Mouse (Mus musculus): Measurements from ENCODE around the gene Gpn2. TPM values are rescaled to one million over a fixed set of nuclear protein-coding genes. Genes with fewer than 3 reads are reported as not detected.

Gpn2 gene
- 24.2 and 28.6 TPM in 2 replicates for polyA plus RNA-seq (2014; fragmentation: Nextera tagmentation; extraction: Ambion mirVana)

DNA sequence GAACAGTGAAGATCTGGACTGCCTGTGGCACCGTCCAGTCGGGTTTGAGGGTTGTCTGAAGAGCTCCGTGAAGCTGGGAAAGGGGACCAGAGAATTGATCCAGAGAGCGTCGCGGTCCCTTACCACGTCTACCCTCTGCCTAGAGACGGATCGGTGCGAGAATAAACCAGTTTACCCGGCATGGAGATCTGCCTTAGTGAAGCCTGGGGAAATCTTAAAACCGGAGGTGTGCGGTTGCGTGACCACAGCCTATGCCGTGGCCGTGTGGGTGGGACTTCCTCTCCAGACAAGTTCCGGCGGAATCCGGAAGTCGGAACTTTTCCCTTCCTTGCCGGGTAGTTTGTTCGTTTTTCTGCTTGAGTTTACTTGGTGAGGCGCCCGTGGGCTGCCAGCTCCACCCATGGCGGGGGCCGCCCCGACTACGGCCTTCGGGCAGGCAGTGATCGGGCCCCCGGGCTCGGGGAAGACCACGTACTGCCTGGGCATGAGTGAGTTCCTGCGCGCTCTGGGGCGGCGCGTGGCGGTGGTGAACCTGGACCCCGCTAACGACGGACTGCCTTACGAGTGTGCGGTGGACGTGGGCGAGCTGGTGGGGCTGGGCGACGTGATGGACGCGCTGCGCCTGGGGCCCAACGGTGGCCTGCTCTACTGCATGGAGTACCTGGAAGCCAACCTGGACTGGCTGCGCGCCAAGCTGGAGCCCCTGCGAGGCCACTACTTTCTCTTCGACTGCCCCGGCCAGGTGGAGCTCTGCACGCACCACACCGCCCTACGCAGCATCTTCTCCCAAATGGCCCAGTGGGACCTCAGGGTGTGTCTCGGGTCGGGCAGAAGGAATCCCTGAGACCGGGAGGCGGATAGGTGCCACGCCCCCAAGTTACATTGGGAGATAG is at the start of gene Gpn2:
TSS of gene Gpn2 (plus strand) at position 304 of the 893 bp plus-strand sequence.
- Histone ChIP-seq H3K9ac (ENCODE audit: low read length) (peak within 1 kb of the TSS; percentile 92), H3K36me3 (ENCODE audit: control insufficient read depth, insufficient read depth, low read length) (peaks cover 11% of the 10 kb centered on the region), H3K4me2 (peak within 1 kb of the TSS; percentile 100), H3K9me3 (ENCODE audit: control insufficient read depth, low read length) (no peaks in the 10 kb centered on the region), H3K4me3 (ENCODE audit: low read depth, low read length) (peak within 1 kb of the TSS; percentile 93), H3K27me3 (ENCODE audit: control insufficient read depth, insufficient read depth, low read length) (no peaks in the 10 kb centered on the region), H3K27ac (ENCODE audit: low read depth, low read length) (no peak within 1 kb of the TSS; the same call in 1 of the 2 replicates), H3K4me1 (ENCODE audit: control insufficient read depth, insufficient read depth, low read length) (peaks cover 12% of the 10 kb centered on the region)
- ATAC-seq (ENCODE audit: low FRiP score) (peak; percentile 85), DNase-seq (ENCODE audit: low spot score, missing footprints) (peak; percentile 93)
- WGBS, result 1% methylated on average over 65 of the region's 65 CpGs

DNA sequence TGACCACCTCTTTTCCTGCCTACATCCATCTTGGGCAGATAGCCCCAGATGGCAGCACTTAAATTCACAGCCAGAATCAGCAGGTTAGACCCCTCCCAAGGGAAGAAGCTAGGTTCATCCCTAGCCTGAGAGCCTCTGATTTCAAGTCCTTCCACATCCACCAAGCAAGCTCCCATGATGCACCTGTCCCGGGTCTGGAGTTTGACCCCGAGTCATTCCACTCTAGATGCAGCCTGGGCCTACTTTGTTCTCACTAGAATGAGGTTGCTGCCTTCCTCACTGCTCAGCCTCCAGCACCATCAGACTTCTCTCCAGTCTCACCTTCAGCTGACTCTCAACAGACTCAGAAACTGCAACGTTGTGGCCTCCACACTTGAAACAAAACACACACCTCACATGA is 48.1 kb upstream of the Gpn2 start:
- DNase-seq (ENCODE audit: low spot score, missing footprints) (no peak), ATAC-seq (ENCODE audit: low FRiP score) (no peak)
- WGBS, result 95% methylated on average over 3 of the region's 3 CpGs
- Histone ChIP-seq H3K27me3 (ENCODE audit: control insufficient read depth, insufficient read depth, low read length) (no peaks in the 10 kb centered on the region), H3K4me2 (no peak overlapping the region), H3K27ac (ENCODE audit: low read depth, low read length) (no peak overlapping the region), H3K36me3 (ENCODE audit: control insufficient read depth, insufficient read depth, low read length) (peaks cover 36% of the 10 kb centered on the region), H3K4me1 (ENCODE audit: control insufficient read depth, insufficient read depth, low read length) (no peaks in the 10 kb centered on the region), H3K9me3 (ENCODE audit: control insufficient read depth, low read length) (no peaks in the 10 kb centered on the region), H3K9ac (ENCODE audit: low read length) (no peak overlapping the region), H3K4me3 (ENCODE audit: low read depth, low read length) (no peak overlapping the region)

DNA sequence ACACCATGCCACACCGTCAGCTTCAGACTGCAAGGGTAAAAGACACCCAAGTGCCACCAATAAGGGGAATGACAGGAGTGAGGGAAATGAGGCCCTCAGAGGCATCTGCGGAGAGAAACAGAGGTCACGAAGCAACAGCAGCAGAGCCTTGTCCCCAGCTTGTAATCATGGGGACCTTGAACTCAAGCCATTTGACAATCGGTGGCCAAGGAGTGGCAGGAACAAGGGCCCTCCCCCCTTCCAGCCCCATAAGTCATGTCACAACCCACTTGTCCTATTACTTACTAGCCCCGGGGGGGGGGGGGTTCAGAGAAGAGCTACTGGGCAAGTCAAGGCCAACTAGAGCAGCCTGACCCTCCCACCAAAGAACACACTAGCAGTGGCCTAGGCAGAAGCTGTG is 47.5 kb upstream of the Gpn2 start:
- DNase-seq (ENCODE audit: low spot score, missing footprints), result no peak

DNA sequence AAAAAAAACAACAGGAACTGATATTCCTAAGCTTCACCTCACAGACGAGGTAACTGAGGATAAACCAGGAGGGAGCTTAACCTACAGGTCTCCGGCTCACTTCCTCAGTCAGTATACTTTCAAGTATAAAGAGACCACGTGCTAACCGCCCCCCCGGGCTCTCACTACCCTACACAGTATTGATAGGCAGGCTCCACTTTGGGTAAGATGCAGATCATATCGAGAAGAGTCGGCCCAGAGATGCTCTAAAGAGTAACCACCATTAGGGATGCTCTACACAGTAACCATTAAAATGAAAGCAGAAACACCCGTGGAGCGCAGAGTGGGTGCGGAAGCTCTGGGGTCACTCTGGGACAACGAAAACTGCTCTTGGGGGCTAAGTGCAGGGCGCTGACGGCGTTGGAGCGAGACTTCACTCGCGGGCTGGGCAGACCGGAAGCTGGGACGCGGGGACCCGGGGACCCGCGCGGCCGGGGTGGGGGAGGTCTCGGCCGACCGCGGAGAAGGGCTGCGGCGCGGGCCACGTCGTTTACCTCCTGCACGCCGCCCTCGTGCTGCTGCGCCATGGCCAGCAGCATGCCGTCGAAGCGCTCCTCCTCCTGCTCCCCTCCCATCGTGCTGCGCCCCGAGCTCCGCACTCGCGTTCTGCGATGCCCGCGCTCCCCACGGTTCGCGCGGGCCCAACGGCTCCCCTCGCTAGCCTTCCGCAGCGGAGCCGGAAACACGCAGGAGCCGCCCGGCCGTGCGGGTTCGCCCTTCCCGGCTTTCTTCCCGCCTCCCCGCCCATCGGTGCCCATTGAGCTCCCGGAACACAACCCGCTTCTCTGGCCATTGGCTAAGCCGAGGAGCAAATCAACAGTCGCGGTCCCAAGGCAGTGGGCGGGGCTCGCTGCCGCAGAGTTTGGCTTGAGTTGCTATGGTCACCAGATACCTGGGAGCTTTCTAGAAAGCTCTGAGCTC is 38.6 kb upstream of the Gpn2 start, which contains the start of gene Nudc:
TSS of gene Nudc (minus strand) at position 725 of the 960 bp plus-strand sequence.
- WGBS, result under 1% methylated on average over 76 of the region's 77 CpGs
- Histone ChIP-seq H3K36me3 (ENCODE audit: control insufficient read depth, insufficient read depth, low read length) (peaks cover 5% of the 10 kb centered on the region; the same call in 1 of the 2 replicates), H3K9me3 (ENCODE audit: control insufficient read depth, low read length) (no peaks in the 10 kb centered on the region), H3K9ac (ENCODE audit: low read length) (peak within 1 kb of the TSS; percentile 75), H3K27ac (ENCODE audit: low read depth, low read length) (peak within 1 kb of the TSS; percentile 62), H3K4me2 (peak within 1 kb of the TSS; percentile 78), H3K27me3 (ENCODE audit: control insufficient read depth, insufficient read depth, low read length) (no peaks in the 10 kb centered on the region), H3K4me3 (ENCODE audit: low read depth, low read length) (peak within 1 kb of the TSS; percentile 94), H3K4me1 (ENCODE audit: control insufficient read depth, insufficient read depth, low read length) (peaks cover 10% of the 10 kb centered on the region; the same call in 1 of the 2 replicates)
- ATAC-seq (ENCODE audit: low FRiP score) (peak; percentile 99), DNase-seq (ENCODE audit: low spot score, missing footprints) (peak; percentile 97)

More for the DNA sequence above, 47.5 kb upstream of the Gpn2 start:
- Histone ChIP-seq H3K9me3 (ENCODE audit: control insufficient read depth, low read length) (no peaks in the 10 kb centered on the region), H3K36me3 (ENCODE audit: control insufficient read depth, insufficient read depth, low read length) (peaks cover 31% of the 10 kb centered on the region), H3K4me1 (ENCODE audit: control insufficient read depth, insufficient read depth, low read length) (no peaks in the 10 kb centered on the region), H3K27ac (ENCODE audit: low read depth, low read length) (no peak overlapping the region), H3K27me3 (ENCODE audit: control insufficient read depth, insufficient read depth, low read length) (no peaks in the 10 kb centered on the region), H3K4me2 (no peak overlapping the region), H3K4me3 (ENCODE audit: low read depth, low read length) (no peak overlapping the region), H3K9ac (ENCODE audit: low read length) (no peak overlapping the region)
- ATAC-seq (ENCODE audit: low FRiP score), result no peak
- WGBS, result 94% methylated on average over 5 of the region's 5 CpGs

DNA sequence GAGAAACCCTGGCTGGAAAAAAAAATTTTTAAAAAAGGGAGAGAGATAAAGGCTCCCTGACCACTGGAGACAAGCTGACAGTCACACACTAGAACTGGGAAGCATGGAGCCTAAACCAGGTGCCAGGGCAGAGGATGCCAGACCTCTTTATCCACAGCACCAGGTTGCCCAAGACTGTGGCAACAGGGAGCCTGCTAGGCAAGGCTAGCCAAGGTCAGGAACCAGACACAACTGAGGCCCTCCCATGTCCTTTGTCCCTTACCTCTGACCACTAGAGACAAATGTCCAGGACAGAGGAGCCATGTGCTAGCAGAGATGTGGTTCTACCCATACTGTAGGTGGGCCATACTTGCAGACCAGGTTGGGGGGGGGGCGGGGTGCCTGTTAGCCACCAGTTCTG is 32.1 kb upstream of the Gpn2 start:
- H3K9me3 ChIP-seq (ENCODE audit: control insufficient read depth, low read length), result no peaks in the 10 kb centered on the region
- DNase-seq (ENCODE audit: low spot score, missing footprints) (no peak), ATAC-seq (ENCODE audit: low FRiP score) (no peak)
- no peak overlapping the region for H3K27ac ChIP-seq (ENCODE audit: low read depth, low read length)
- no peaks in the 10 kb centered on the region for H3K4me1 ChIP-seq (ENCODE audit: control insufficient read depth, insufficient read depth, low read length)
- no peak overlapping the region for H3K4me2 ChIP-seq
- H3K27me3 ChIP-seq (ENCODE audit: control insufficient read depth, insufficient read depth, low read length), result no peaks in the 10 kb centered on the region
- H3K4me3 ChIP-seq (ENCODE audit: low read depth, low read length), result no peak overlapping the region
- H3K9ac ChIP-seq (ENCODE audit: low read length), result no peak overlapping the region
- no peaks in the 10 kb centered on the region for H3K36me3 ChIP-seq (ENCODE audit: control insufficient read depth, insufficient read depth, low read length)
- WGBS, result 79% methylated on average over 1 of the region's 1 CpGs

DNA sequence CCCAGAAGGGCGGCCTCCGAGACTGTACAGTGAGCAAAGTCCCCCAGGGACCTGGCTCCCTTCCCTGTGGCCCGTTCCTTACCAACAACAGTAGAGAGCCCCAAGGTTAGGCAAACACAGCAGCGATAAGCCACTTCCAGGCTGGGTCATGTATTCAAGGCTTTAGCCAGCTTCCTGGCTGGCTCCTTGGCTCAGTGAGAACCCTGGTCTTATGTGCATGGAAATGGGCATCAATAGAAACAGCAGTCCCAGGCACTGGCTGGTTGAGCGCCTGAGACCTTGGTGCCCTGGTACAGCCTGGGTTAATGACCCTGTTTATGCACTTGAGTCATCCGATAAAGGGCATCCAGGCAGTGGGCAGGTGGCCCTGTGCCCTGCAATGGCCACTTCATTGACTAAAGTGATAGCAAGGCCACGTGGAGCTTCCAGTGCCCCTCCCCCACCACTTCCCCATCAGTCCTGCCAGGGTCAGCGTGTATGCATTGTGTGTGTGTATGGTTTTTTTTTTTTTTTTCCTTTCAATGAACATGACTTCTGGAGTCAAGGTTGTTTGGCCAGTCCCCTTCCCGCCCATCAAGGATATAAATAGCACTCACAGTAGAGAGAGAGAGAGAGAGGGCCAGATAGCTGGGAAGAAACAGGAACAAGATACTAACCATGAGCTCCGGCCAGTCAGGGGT is 31.3 kb upstream of the Gpn2 start, which contains the start of gene Nr0b2:
TSS of gene Nr0b2 (plus strand) at position 609 of the 680 bp plus-strand sequence.
- DNase-seq (ENCODE audit: low spot score, missing footprints) (no peak), ATAC-seq (ENCODE audit: low FRiP score) (no peak)
- H3K9me3 ChIP-seq (ENCODE audit: control insufficient read depth, low read length), result no peaks in the 10 kb centered on the region
- no peaks in the 10 kb centered on the region for H3K4me1 ChIP-seq (ENCODE audit: control insufficient read depth, insufficient read depth, low read length)
- 77% methylated on average over 10 of the region's 10 CpGs for WGBS
- no peaks in the 10 kb centered on the region for H3K36me3 ChIP-seq (ENCODE audit: control insufficient read depth, insufficient read depth, low read length)
- no peak within 1 kb of the TSS for H3K9ac ChIP-seq (ENCODE audit: low read length)
- no peak within 1 kb of the TSS for H3K4me3 ChIP-seq (ENCODE audit: low read depth, low read length)
- H3K27ac ChIP-seq (ENCODE audit: low read depth, low read length), result no peak within 1 kb of the TSS
- H3K27me3 ChIP-seq (ENCODE audit: control insufficient read depth, insufficient read depth, low read length), result no peaks in the 10 kb centered on the region
- H3K4me2 ChIP-seq, result no peak within 1 kb of the TSS

DNA sequence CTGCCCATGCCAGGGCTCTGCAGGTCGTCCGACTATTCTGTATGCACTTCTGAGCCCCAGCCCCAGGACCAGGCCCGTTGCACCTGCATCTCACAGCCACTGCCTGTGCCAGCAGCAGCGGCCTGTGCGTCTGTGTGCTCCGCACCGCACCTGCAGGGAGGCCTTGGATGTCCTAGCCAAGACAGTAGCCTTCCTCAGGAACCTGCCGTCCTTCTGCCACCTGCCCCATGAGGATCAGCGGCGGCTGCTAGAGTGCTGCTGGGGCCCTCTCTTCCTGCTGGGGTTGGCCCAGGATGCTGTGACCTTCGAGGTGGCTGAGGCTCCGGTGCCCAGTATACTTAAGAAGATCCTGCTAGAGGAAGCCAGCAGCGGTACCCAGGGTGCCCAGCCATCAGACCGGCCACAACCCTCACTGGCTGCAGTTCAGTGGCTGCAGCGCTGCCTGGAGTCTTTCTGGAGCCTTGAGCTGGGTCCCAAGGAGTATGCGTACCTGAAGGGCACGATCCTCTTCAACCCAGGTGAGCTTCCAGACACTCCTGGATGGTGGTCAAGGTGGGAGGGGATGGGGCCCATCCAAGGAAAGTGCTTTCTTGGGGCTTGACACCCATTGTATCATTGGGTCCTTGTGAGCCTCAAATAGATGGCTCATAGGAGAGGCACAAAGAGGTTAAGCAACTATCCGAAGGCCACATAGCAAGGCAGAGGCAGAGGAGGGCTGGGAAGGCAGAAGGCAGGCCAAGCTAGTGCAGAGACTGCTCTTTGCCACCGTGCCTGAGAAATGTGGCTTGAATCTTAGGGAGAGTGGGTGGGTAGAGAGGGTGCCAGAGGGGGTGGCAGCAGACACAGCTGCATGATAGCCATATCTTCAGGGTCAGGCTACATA is 30.5 kb upstream of the Gpn2 start:
- ATAC-seq (ENCODE audit: low FRiP score) (no peak), DNase-seq (ENCODE audit: low spot score, missing footprints) (no peak)
- H3K9me3 ChIP-seq (ENCODE audit: control insufficient read depth, low read length), result no peaks in the 10 kb centered on the region
- H3K27me3 ChIP-seq (ENCODE audit: control insufficient read depth, insufficient read depth, low read length), result no peaks in the 10 kb centered on the region
- H3K4me1 ChIP-seq (ENCODE audit: control insufficient read depth, insufficient read depth, low read length), result no peaks in the 10 kb centered on the region
- no peak overlapping the region for H3K4me3 ChIP-seq (ENCODE audit: low read depth, low read length)
- H3K36me3 ChIP-seq (ENCODE audit: control insufficient read depth, insufficient read depth, low read length), result no peaks in the 10 kb centered on the region
- 79% methylated on average over 19 of the region's 19 CpGs for WGBS
- H3K4me2 ChIP-seq, result no peak overlapping the region
- no peak overlapping the region for H3K27ac ChIP-seq (ENCODE audit: low read depth, low read length)
- no peak overlapping the region for H3K9ac ChIP-seq (ENCODE audit: low read length)

All from midbrain, embryonic 11.5 days (tissue).